Mouse (Mus musculus) spleen, adult 2 months (tissue): ENCODE results near the gene Helt. TPM values are rescaled to one million over a fixed set of nuclear protein-coding genes. Genes with fewer than 3 reads are reported as not detected.
A peak's percentile ranks its signal among the peaks of the same experiment; 100 is the strongest.

ENCODE experiments used
- DNase-seq, 2 experiments: peaks; one replicate each; pipeline versions ENCODE4 v3.0.0 to v3.0.0-alpha.2; 2012 to 2021; ENCODE audit warnings: low spot score in 2 of 2, low read depth in 1 of 2
- H3K27ac ChIP-seq: fragments of 200-500 bp; 2 replicates; pipeline ENCODE4 v1.5.1; 2012; ENCODE audit warnings: low read length, inconsistent platforms; ENCODE audit not compliant: insufficient read depth
- H3K27me3 ChIP-seq: fragments of 200-500 bp; 2 replicates; pipeline ENCODE4 v1.6.1; 2012; ENCODE audit warnings: mild to moderate bottlenecking, moderate library complexity, low read length, inconsistent platforms; ENCODE audit not compliant: control insufficient read depth, insufficient read depth
- H3K36me3 ChIP-seq: fragments of 200-500 bp; 2 replicates; pipeline ENCODE4 v1.6.1; 2012; ENCODE audit warnings: mild to moderate bottlenecking, low read length, inconsistent platforms; ENCODE audit not compliant: control insufficient read depth, insufficient read depth
- H3K4me1 ChIP-seq: fragments of 200-500 bp; 2 replicates; pipeline ENCODE4 v1.6.1; 2011; ENCODE audit warnings: inconsistent platforms; ENCODE audit not compliant: control insufficient read depth, insufficient read depth, insufficient read length
- H3K4me3 ChIP-seq: fragments of 200-500 bp; 2 replicates; pipeline ENCODE4 v1.5.1; 2011; ENCODE audit warnings: mild to moderate bottlenecking, inconsistent platforms; ENCODE audit not compliant: insufficient read depth, insufficient read length; ENCODE audit errors: extremely low read depth
- CTCF ChIP-seq: fragments of 200-500 bp; IDR thresholded peaks from 2 replicates; pipeline ENCODE4 v1.5.1; 2011; ENCODE audit warnings: mild to moderate bottlenecking, inconsistent platforms; ENCODE audit not compliant: insufficient read depth, insufficient read length, insufficient replicate concordance; ENCODE audit errors: extremely low read depth
- POLR2A ChIP-seq: fragments of 200-500 bp; IDR thresholded peaks from 2 replicates; pipeline ENCODE4 v1.6.1; 2011; ENCODE audit warnings: low read depth, low read length, inconsistent platforms
- WGBS: fragments of 180-500 bp; shearing (Covaris S2); methylation state at CpG from one replicate; pipeline ENCODE4 v1.1.7; 2018; 5-methylcytosine and 5-hydroxymethylcytosine counted together
- polyA plus RNA-seq: library from polyadenylated mRNA; depleted of rRNA; stranded (reverse); fragments of >200 nt; gene quantifications from 2 replicates; pipeline ENCODE4 v1.2.3, GENCODE M21; 2012; rRNA removed

Helt gene
- not detected in 2 replicates for polyA plus RNA-seq

DNA sequence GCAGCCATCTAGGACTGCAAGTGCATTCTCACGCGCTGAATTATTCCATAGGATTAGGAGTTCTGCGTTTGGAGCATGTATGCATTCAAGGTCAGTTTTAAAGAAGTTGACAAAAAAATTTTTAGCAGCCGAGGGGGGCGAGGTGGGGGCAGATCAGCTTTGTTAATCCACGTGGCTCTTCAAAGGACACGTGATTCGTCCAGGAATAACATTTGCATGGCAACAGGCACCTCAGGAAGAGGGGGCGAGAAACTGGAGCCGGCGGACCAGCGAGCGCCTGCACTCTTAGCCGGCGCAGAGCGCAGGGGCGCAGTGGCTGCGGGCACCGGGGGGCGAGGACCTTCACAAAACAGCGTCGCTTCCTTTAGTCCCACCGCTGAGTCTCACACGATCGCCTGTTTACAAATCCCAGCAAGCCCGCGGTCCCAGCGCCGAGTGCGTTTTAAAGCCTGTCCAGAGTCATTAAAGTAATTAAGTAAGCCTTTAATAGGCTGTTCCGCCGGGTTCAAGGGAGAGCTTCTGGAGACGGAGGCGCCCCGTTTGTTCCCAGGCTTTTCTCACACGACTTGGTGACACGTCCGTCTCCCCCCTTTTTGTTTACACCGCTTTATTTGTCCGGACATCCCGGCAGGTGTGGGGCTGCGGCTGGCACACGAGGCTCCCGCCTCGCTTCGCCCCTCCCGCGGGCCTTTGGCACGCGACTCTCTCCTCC lies at the start of gene Helt:
Helt (minus strand) TSS at position 491 of the 712 bp plus-strand sequence.
- Histone ChIP-seq H3K27me3 (peaks cover 10% of the 10 kb centered on the region), H3K36me3 (no peaks in the 10 kb centered on the region), H3K27ac (no peak within 1 kb of the TSS), H3K4me1 (no peaks in the 10 kb centered on the region), H3K4me3 (no peak within 1 kb of the TSS)
- WGBS: 4% methylated on average over 50 of the region's 50 CpGs
- TF ChIP-seq CTCF (no peak), POLR2A (no peak)
- no peak for DNase-seq

- TF ChIP-seq CTCF (no peak), POLR2A (no peak)
- no peak for DNase-seq
- no peak overlapping the region for H3K4me3 ChIP-seq
- 90% methylated on average over 13 of the region's 13 CpGs for WGBS
- H3K4me1 ChIP-seq: peaks cover 4% of the 10 kb centered on the region; the same call in 1 of the 2 replicates
- no peak overlapping the region for H3K27ac ChIP-seq
- no peaks in the 10 kb centered on the region for H3K27me3 ChIP-seq
- no peaks in the 10 kb centered on the region for H3K36me3 ChIP-seq
Measured at GRCm38 (mm10) chr8:46342272-46342671, 47.8 kb upstream of the Helt start.

- 69% methylated on average over 14 of the region's 14 CpGs for WGBS
- Histone ChIP-seq H3K27me3 (no peaks in the 10 kb centered on the region), H3K27ac (no peak overlapping the region), H3K36me3 (no peaks in the 10 kb centered on the region), H3K4me1 (peaks cover 4% of the 10 kb centered on the region), H3K4me3 (no peak overlapping the region)
- TF ChIP-seq POLR2A (no peak), CTCF (no peak)
- no peak for DNase-seq
Measured at GRCm38 (mm10) chr8:46340381-46341273, 46.2 kb upstream of the Helt start.

- H3K27me3 ChIP-seq: no peaks in the 10 kb centered on the region
- no peak overlapping the region for H3K27ac ChIP-seq
- no peaks in the 10 kb centered on the region for H3K36me3 ChIP-seq
- peaks cover 4% of the 10 kb centered on the region for H3K4me1 ChIP-seq
- DNase-seq: no peak
- no peak overlapping the region for H3K4me3 ChIP-seq
- no peak for TF ChIP-seq POLR2A
- no peak for TF ChIP-seq CTCF
- WGBS: 88% methylated on average over 5 of the region's 5 CpGs
Measured at GRCm38 (mm10) chr8:46339317-46339716, 44.8 kb upstream of the Helt start.

GRCm38 (mm10) chr8:46336351-46336750 lies 41.9 kb upstream of the Helt start:
- peak; percentile 35 to 62 for DNase-seq
- TF ChIP-seq POLR2A: no peak
- no peak for TF ChIP-seq CTCF
- Histone ChIP-seq H3K27ac (peak overlapping the region; percentile 77), H3K4me1 (peaks cover 4% of the 10 kb centered on the region), H3K27me3 (no peaks in the 10 kb centered on the region), H3K4me3 (no peak overlapping the region; the same call in 1 of the 2 replicates), H3K36me3 (no peaks in the 10 kb centered on the region)
- WGBS: 29% methylated on average over 8 of the region's 8 CpGs

DNA sequence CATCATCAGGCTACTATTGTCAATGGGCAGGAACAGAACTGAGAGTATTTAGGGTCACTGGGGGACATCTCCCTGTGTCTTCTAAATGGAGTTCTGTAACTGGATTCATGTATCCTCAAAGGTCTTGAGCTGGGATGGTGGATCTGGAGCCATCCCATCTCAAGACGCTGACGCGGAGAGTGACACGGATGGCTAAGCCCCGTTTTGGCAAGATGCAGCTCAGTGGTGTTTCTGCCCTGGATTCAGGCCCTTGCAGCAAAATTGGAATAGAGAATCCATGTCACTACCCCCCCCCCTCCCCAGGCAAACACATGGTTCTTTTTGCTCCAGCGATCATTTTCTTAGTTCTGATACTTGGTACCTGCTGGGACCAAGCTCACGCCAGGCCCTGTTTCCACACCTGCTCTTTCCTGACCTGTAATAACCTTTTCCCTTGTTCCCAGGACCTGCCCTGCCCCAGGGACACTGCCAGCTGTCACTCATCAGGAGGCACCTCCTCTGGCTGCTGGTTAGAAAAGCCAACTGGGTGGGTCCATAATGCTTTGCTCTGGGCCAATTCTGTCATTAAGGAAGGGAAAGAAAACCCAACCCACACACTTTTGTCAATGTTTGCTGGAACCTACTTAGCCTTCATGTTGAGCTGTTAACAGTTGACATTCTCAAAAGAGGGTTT lies 38.1 kb upstream of the Helt start:
- no peak overlapping the region for H3K27ac ChIP-seq
- no peaks in the 10 kb centered on the region for H3K36me3 ChIP-seq
- H3K4me1 ChIP-seq: no peaks in the 10 kb centered on the region; the same call in none of the 2 replicates
- 96% methylated on average over 7 of the region's 7 CpGs for WGBS
- no peak overlapping the region for H3K4me3 ChIP-seq
- DNase-seq: no peak
- no peak for TF ChIP-seq POLR2A
- TF ChIP-seq CTCF: no peak
- no peaks in the 10 kb centered on the region for H3K27me3 ChIP-seq
